Mouse (Mus musculus) hindbrain, embryonic 14.5 days (tissue): ENCODE results near the gene Ctps2. TPM values are rescaled to one million over a fixed set of nuclear protein-coding genes. Genes with fewer than 3 reads are reported as not detected.
"Not testable (repeated sequence)": the region's sequence is repeated elsewhere in the genome, so short reads cannot be mapped to it uniquely, and the experiment has no call there.

Experiments used
- ATAC-seq: fragments of 200-750 bp; cut with Nextera tagmentation; 2 replicates; pipeline ENCODE4 v1.8.0; 2017; ENCODE audit warnings: moderate number of reproducible peaks, mild to moderate bottlenecking, moderate TSS enrichment, moderate library complexity; ENCODE audit not compliant: low FRiP score
- DNase-seq: peaks from one replicate; pipeline ENCODE4 v3.0.0-alpha.2; 2015; ENCODE audit warnings: low spot score
- H3K27ac ChIP-seq: fragments of 300-500 bp; sonication (generic); 2 replicates; pipeline ENCODE4 v1.5.1; 2014; ENCODE audit warnings: mild to moderate bottlenecking, moderate library complexity
- H3K27me3 ChIP-seq: fragments of 300-500 bp; sonication (generic); 2 replicates; pipeline ENCODE4 v1.6.1; 2014; ENCODE audit warnings: mild to moderate bottlenecking, low read length, mixed read lengths; ENCODE audit not compliant: control insufficient read depth, insufficient read depth
- H3K36me3 ChIP-seq: fragments of 300-500 bp; sonication (generic); replicated peaks from 2 replicates; pipeline ENCODE4 v1.6.1; 2014; ENCODE audit not compliant: control insufficient read depth, insufficient read depth
- H3K4me1 ChIP-seq: fragments of 300-500 bp; sonication (generic); replicated peaks from 2 replicates; pipeline ENCODE4 v1.6.1; 2014; ENCODE audit warnings: antibody characterized with exemption, low read length, mixed read lengths; ENCODE audit not compliant: control insufficient read depth, insufficient read depth
- H3K4me2 ChIP-seq: fragments of 300-500 bp; sonication (generic); replicated peaks from 2 replicates; pipeline ENCODE4 v1.6.1; 2014; ENCODE audit warnings: mild to moderate bottlenecking, moderate library complexity
- H3K4me3 ChIP-seq: fragments of 300-500 bp; sonication (generic); replicated peaks from 2 replicates; pipeline ENCODE4 v1.5.1; 2014; ENCODE audit warnings: mild to moderate bottlenecking, low read length
- H3K9ac ChIP-seq: fragments of 300-500 bp; sonication (generic); 2 replicates; pipeline ENCODE4 v1.6.1; 2014
- H3K9me3 ChIP-seq: fragments of 300-500 bp; sonication (generic); 2 replicates; pipeline ENCODE4 v1.6.1; 2016; ENCODE audit warnings: low read length; ENCODE audit not compliant: control insufficient read depth
- WGBS: fragments of 180-500 bp; shearing (Covaris S2); extraction: QIAGEN DNeasy Blood & Tissue Kit; methylation state at CpG from one replicate; pipeline ENCODE4 v1.1.7; 2014; 5-methylcytosine and 5-hydroxymethylcytosine counted together
- polyA plus RNA-seq: library from polyadenylated mRNA; unstranded; fragments of >200 nt; fragmentation: Nextera tagmentation; extraction: Ambion mirVana; gene quantifications from 2 replicates; pipeline ENCODE4 v1.2.1, GENCODE M21; 2014

The Ctps2 gene
- polyA plus RNA-seq, result 97.1 and 107 TPM in 2 replicates

DNA sequence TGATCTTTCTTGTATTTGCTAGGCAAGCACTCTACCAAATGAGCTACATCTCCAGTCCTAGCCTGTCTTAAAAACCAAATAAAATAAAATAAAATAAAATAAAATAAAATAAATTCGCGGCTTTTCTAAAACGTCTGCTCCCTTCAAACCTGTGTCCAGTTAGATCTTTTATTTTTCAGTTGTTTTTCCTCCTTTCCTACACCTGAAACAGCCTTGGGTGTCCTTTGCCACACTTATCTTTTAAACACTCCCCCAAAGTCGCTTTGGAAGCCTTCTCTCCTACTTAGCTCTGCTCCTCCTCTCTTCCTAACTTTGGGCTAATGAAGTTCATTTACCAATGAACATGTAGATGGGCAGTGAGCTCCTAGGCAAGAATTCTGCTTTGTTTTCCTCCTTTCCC is at the start of gene Ctps2:
TSS of gene Ctps2 (plus strand) at position 301 of the 400 bp plus-strand sequence.
- Histone ChIP-seq H3K4me3 (peak within 1 kb of the TSS; percentile 56), H3K9ac (peak within 1 kb of the TSS; percentile 72), H3K27ac (peak within 1 kb of the TSS; percentile 73), H3K4me1 (no peaks in the 10 kb centered on the region), H3K9me3 (no peaks in the 10 kb centered on the region), H3K36me3 (no peaks in the 10 kb centered on the region), H3K27me3 (no peaks in the 10 kb centered on the region), H3K4me2 (peak within 1 kb of the TSS; percentile 64)
- DNase-seq, result no peak
- 32% methylated on average over 4 of the region's 4 CpGs for WGBS
- ATAC-seq, result no peak

DNA sequence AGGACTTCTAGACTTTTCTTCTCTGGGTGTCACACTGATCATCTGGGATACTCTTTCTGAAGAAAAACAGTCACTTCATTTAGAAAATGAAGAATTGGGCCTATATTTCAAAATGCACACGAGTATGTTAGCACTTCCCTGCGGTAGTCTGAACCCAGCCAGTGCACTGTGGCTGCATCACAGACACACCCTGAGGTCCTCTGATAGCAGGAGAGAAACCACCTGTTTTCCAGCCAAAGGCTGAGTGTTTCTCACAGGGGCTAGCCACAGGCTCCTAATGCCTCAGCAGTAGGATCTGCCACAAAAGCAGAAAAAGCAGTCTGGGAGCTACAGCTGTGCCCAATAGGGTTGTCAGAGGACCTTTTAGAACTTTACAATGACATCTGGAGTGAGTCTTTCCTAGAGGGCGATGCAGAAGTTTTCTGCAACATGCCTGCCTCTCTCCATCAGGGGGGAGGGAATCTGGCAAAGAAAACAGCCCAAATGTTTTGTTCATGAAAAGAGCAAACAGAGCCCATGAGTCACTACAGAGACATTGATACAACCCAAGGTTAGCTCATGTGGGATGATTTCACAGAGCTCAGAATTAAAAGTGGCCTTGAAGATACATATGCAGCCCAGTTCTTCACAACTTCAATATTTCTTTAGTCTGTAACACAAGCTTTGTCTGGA is 32.6 kb upstream of the Ctps2 start:
- no peaks in the 10 kb centered on the region for H3K27me3 ChIP-seq
- H3K36me3 ChIP-seq, result peaks cover 39% of the 10 kb centered on the region; the same call in 1 of the 2 replicates
- DNase-seq (no peak), ATAC-seq (no peak)
- no peak overlapping the region for H3K4me3 ChIP-seq
- H3K4me2 ChIP-seq, result no peak overlapping the region
- H3K9ac ChIP-seq, result no peak overlapping the region
- H3K4me1 ChIP-seq, result no peaks in the 10 kb centered on the region
- WGBS, result 83% methylated on average over 3 of the region's 3 CpGs
- no peaks in the 10 kb centered on the region for H3K9me3 ChIP-seq
- H3K27ac ChIP-seq, result no peak overlapping the region

DNA sequence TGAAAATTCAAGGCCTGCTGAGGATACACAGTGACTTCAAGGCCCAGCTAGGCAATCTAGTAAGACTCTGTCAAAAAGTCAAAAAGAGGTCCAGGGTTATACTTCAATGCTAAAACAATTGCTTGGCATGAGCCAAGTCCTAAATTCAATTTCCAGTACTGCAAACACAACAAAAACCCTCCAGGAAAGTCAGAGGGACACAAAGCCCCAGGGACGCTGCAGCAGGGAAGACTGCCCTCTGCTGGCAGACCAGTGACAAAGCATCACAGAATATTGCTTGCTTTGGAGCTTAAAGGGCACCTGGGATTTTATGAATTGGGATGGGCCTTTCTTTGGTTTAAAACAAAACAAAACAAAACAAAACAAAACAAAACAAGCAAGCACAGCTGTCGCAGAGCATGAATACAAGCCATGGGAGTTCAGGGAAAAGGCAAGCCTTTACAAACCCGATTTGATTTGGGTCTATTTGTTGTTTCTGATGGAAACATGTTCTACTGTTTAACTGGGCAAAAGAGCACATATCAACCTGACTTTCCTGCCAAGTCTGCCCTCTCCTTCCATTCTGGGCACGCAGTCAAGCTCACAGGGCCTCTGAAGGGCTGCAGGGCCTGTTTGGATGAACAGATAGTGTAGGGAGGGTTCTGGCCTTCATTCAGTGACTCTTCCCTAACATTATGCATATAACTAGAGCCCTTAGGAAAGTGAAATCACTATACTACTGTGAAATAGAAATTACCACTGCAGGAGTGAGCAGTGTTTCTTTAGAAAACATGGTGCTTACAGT is 29.1 kb upstream of the Ctps2 start:
- DNase-seq, result peak; percentile 29
- Histone ChIP-seq H3K9me3 (no peaks in the 10 kb centered on the region), H3K4me3 (no peak overlapping the region), H3K4me1 (no peaks in the 10 kb centered on the region), H3K9ac (no peak overlapping the region), H3K4me2 (no peak overlapping the region), H3K27me3 (no peaks in the 10 kb centered on the region), H3K36me3 (peaks cover 44% of the 10 kb centered on the region; the same call in 1 of the 2 replicates), H3K27ac (no peak overlapping the region)
- 37% methylated on average over 4 of the region's 4 CpGs for WGBS
- ATAC-seq, result no peak

DNA sequence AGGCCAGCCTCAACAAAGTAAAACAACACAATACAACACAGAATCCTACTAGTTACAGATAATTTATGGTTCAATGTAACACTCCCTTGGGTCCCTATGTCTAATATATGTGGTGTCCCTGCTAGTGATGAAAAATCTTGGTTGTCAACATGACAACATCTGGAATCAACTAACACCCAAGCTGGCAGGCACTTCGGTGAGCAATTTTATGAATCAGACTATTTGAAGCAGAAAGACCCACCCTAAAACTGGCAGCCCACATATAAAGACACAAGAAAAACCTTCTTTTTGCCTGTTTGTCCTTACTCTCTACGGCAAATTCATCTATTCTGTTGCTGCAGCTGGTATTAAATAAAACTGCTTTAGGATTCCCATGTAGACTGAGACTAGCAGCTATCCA is 27.3 kb upstream of the Ctps2 start:
- 84% methylated on average over 2 of the region's 2 CpGs for WGBS
- Histone ChIP-seq H3K4me3 (no peak overlapping the region), H3K27ac (no peak overlapping the region), H3K9ac (no peak overlapping the region), H3K4me2 (no peak overlapping the region), H3K4me1 (no peaks in the 10 kb centered on the region), H3K27me3 (no peaks in the 10 kb centered on the region), H3K36me3 (peaks cover 57% of the 10 kb centered on the region), H3K9me3 (no peaks in the 10 kb centered on the region)
- no peak for ATAC-seq
- DNase-seq, result no peak

DNA sequence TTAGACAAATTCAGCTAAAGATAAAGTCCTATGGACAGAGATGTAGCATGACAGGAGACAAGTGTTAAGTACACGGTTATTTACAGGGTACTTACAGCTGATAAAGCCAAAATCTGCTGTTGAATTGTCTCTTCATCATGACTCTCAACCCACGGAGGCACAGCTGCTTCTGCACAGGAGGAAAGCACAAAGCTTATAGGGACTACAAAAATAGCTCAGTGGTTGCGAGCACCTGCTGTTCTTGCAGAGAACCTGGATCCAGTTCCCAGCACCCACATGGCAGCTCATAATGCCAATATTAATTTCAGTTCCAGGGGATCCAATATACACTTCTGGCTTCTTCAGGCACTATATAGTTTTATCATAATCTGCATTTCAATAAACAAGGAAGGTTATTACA is 22.8 kb upstream of the Ctps2 start:
- H3K27me3 ChIP-seq, result no peaks in the 10 kb centered on the region
- H3K27ac ChIP-seq, result no peak overlapping the region
- ATAC-seq (no peak), DNase-seq (no peak)
- H3K9me3 ChIP-seq, result no peaks in the 10 kb centered on the region
- H3K36me3 ChIP-seq, result peaks cover 30% of the 10 kb centered on the region
- no peak overlapping the region for H3K4me3 ChIP-seq
- WGBS, result 91% methylated on average over 3 of the region's 3 CpGs
- H3K4me2 ChIP-seq, result no peak overlapping the region
- no peaks in the 10 kb centered on the region for H3K4me1 ChIP-seq
- H3K9ac ChIP-seq, result no peak overlapping the region

DNA sequence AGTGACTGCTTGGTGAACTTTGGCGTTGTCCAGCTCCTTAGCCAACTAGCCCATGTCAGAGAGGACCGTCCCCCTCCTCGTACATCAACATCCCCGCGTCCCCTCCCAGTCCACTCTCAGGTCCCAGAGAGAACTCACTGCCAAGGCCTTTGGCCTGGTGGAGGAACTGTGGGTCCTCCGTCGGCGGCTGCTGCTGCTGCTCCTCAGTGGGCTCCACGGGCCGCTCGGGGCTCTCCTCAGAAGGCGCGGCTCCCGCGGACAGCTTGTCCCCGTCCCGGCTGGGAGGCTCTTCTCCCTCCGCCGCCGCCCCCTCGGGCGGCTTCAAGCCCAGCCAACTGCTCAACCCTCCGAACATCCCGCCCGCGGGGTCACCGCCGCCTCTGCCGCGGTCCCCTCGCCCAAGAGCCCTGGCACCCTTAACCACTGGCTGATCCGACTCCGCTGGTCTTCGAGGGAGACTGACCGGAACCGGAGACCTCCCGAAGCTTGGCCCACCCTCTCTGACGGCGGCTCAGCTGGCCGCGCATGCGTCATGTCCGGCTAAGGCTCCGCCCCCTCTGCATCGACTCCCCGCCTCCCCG is 13.0 kb upstream of the Ctps2 start, which contains the start of gene Syap1:
TSS of gene Syap1 (minus strand) at position 517 of the 581 bp plus-strand sequence.
- Histone ChIP-seq H3K27me3 (no peaks in the 10 kb centered on the region), H3K27ac (peak within 1 kb of the TSS; percentile 49; the same call in 1 of the 2 replicates), H3K36me3 (no peaks in the 10 kb centered on the region), H3K4me3 (peak within 1 kb of the TSS; percentile 72), H3K4me1 (0 out of 2 replicates have a peak, but pooled peaks cover 6% of the 10 kb centered on the region), H3K9me3 (no peaks in the 10 kb centered on the region), H3K4me2 (peak within 1 kb of the TSS; percentile 60), H3K9ac (peak within 1 kb of the TSS; percentile 76)
- WGBS, result 16% methylated on average over 31 of the region's 47 CpGs
- DNase-seq (peak; percentile 82), ATAC-seq (peak; percentile 96)

DNA sequence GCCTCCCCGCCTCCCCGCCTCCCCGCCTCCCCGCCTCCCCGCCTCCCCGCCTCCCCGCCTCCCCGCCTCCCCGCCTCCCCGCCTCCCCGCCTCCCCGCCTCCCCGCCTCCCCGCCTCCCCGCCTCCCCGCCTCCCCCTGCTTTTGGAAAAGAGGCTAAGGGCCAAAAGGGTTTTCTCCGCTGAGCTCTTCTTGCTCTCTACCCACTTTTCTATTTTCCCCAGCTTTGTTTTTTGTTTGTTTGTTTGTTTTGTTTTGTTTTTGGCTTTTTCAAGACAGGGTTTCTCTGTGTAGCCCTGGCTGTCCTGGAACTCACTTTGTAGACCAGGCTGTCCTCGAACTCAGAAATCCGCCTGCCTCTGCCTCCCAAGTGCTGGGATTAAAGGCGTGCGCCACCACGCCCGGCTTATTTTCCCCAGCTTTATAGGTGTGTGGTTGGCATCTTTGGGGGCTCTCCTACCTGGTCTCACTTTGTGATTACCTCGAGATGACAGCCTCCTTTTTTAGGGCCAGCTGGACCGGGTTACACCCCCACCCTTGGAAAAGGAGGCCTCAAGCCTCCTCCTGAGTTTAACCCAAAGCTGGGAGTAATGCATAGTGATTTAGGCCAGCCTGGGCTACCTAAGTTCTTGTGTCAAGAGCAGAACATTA is 12.3 kb upstream of the Ctps2 start:
- H3K9me3 ChIP-seq, H3K36me3 ChIP-seq, H3K4me2 ChIP-seq, H3K9ac ChIP-seq, H3K27ac ChIP-seq, DNase-seq, H3K4me1 ChIP-seq, H3K27me3 ChIP-seq: not testable (repeated sequence)
- 77% methylated on average over 8 of the region's 25 CpGs for WGBS
- H3K4me3 ChIP-seq, result 0 out of 2 replicates have a peak overlapping the region, but pooled peaks have one; percentile 7
- ATAC-seq, result peak; percentile 36; the same call in 1 of the 2 replicates

DNA sequence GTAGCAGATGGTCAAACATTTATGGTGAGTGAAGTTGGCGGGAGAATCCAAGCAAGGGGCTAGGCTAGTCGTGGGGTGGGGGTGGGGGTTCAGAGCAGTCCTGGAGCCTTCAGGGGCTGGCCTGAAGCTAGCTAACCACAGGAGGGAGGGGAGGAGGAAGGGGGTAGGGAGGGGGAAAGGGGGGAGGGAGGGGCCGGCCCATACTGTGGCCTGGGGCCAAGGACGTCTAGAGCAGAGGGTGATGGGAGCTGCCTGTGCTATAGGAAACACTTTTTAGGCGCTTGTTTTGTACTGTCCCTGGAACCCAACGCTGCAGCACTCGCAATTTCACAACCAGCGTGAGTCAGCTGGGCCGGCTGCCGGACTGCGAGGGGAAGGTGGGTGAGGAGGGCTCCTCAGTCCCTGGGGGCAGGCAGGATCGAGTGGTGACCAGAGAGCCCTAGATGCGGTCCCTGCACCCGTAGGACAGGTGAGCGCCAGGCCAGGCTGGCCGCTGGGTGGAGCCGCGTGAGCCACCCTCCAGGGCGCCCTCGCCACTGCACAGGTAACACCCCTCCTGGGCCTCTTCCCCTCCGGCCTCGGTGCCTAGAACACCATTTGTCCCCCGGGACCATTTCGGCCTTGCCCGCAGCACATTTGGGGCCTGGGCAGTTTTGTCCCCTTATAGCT is 467 bp downstream of the Ctps2 start:
- 27% methylated on average over 14 of the region's 25 CpGs for WGBS
- no peaks in the 10 kb centered on the region for H3K36me3 ChIP-seq
- ATAC-seq, result peak; percentile 85

More for the DNA sequence above, 467 bp downstream of the Ctps2 start:
- Histone ChIP-seq H3K4me3 (peak overlapping the region; percentile 56), H3K4me2 (peak overlapping the region; percentile 64), H3K27ac (peak overlapping the region; percentile 73), H3K4me1 (no peaks in the 10 kb centered on the region), H3K27me3 (no peaks in the 10 kb centered on the region), H3K9ac (peak overlapping the region; percentile 72), H3K9me3 (no peaks in the 10 kb centered on the region)
- DNase-seq, result peak; percentile 26
